Mouse (Mus musculus): Measurements from ENCODE around the gene Snap23. TPM values are rescaled to one million over a fixed set of nuclear protein-coding genes. Genes with fewer than 3 reads are reported as not detected.

Snap23 gene
- 23.0 TPM for total RNA-seq (2023)

GRCm38 (mm10) chr2:120566886-120567797 is at the start of gene Snap23:
Gene Snap23 (plus strand): TSS chr2:120567671.

GRCm38 (mm10) chr2:120563235-120563990 is 4.1 kb upstream of the Snap23 start, which contains the start of gene Zfp106:
Gene Zfp106 (minus strand): TSS chr2:120563843.

GRCm38 (mm10) chr2:120608830-120609723 is 41.6 kb downstream of the Snap23 start, which contains the start of the genes Haus2 and Lrrc57:
Gene Haus2 (plus strand): TSS chr2:120609383.
Gene Lrrc57 (minus strand): TSS chr2:120609520.

GRCm38 (mm10) chr2:120628886-120629735 is 61.6 kb downstream of the Snap23 start, which contains the start of gene Stard9:
Gene Stard9 (plus strand): TSS chr2:120629121.

Other genes starting within 250 kb of the Snap23 start
- 55.3 TPM for gene Vps39, start 214.5 kb upstream of the Snap23 start, total RNA-seq (2023)
- gene Ganc, start 163.8 kb upstream of the Snap23 start, total RNA-seq (2023): 18.8 TPM
- 64.9 TPM for gene Tmem87a, start 163.6 kb upstream of the Snap23 start, total RNA-seq (2023)
- 0.73 TPM for gene Capn3, start 111.7 kb upstream of the Snap23 start, total RNA-seq (2023)
- gene Zfp106, start 3.8 kb upstream of the Snap23 start, total RNA-seq (2023): 61.8 TPM
- gene Haus2, start 41.7 kb downstream of the Snap23 start, total RNA-seq (2023): 21.7 TPM
- gene Lrrc57, start 41.8 kb downstream of the Snap23 start, total RNA-seq (2023): 12.3 TPM
- gene Stard9, start 61.5 kb downstream of the Snap23 start, total RNA-seq (2023): 1.2 TPM

Measured in CD4-positive naive resting alpha-beta T cell, adult 76 days (primary cell).